Mouse (Mus musculus): ENCODE measurements around the gene Psmb5. TPM values are rescaled to one million over a fixed set of nuclear protein-coding genes. Genes with fewer than 3 reads are reported as not detected.

Gene Psmb5
- 364 and 386 TPM in 2 replicates for polyA plus RNA-seq (2014; fragmentation: Nextera tagmentation; extraction: Ambion mirVana)

GRCm38 (mm10) chr14:54617897-54618365 is at the start of gene Psmb5:
TSS of gene Psmb5 (minus strand) at chr14:54618022.
- H3K4me2 ChIP-seq: peak within 1 kb of the TSS; percentile 71
- H3K4me1 ChIP-seq (ENCODE audit: control insufficient read depth, insufficient read depth, low read length): 0 out of 2 replicates have a peak, but pooled peaks cover 5% of the 10 kb centered on the region
- H3K36me3 ChIP-seq (ENCODE audit: control insufficient read depth, insufficient read depth, low read length): no peaks in the 10 kb centered on the region
- WGBS (ENCODE audit: insufficient replicate concordance): under 1% methylated on average over 25 of the region's 25 CpGs
- peak; percentile 84 for ATAC-seq (replicated peaks; ENCODE audit: insufficient number of reproducible peaks, low FRiP score, low TSS enrichment)
- H3K4me3 ChIP-seq (ENCODE audit: low read depth, low read length): peak within 1 kb of the TSS; percentile 86
- H3K9ac ChIP-seq (ENCODE audit: low read depth, low read length): peak within 1 kb of the TSS; percentile 93
- H3K9me3 ChIP-seq (replicated peaks; ENCODE audit: control insufficient read depth, low read length): no peaks in the 10 kb centered on the region
- H3K27me3 ChIP-seq (ENCODE audit: control insufficient read depth, insufficient read depth, low read length): no peaks in the 10 kb centered on the region
- peak within 1 kb of the TSS; percentile 41; the same call in 1 of the 2 replicates for H3K27ac ChIP-seq (ENCODE audit: low read depth, low read length)

GRCm38 (mm10) chr14:54664477-54665222 is 46.8 kb upstream of the Psmb5 start:
- ATAC-seq (replicated peaks; ENCODE audit: insufficient number of reproducible peaks, low FRiP score, low TSS enrichment): no peak
- no peak overlapping the region for H3K9ac ChIP-seq (ENCODE audit: low read depth, low read length)
- no peak overlapping the region for H3K4me2 ChIP-seq

DNA sequence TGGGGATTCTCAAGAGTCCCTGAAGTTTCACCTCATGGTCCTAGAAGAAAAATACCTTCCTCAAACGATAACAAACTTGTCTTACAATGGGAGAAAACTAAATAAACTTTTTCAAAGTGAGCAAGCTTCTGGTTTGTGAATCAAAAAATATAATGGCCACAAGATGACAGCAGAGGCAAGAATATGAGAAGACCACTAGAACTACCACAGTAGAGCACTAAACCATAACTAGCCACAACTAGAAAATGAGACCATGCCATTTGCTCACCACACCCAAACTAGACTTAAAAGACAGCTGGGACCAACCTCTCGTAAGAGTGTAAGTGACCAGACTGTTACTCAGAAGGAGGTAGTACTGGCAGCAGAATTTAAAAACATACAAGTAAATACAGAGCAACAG is 42.2 kb upstream of the Psmb5 start:
- H3K9ac ChIP-seq (ENCODE audit: low read depth, low read length): no peak overlapping the region
- no peak overlapping the region for H3K4me3 ChIP-seq (ENCODE audit: low read depth, low read length)
- H3K4me1 ChIP-seq (ENCODE audit: control insufficient read depth, insufficient read depth, low read length): no peaks in the 10 kb centered on the region
- ATAC-seq (replicated peaks; ENCODE audit: insufficient number of reproducible peaks, low FRiP score, low TSS enrichment): no peak
- H3K4me2 ChIP-seq: no peak overlapping the region
- peaks cover 29% of the 10 kb centered on the region for H3K36me3 ChIP-seq (ENCODE audit: control insufficient read depth, insufficient read depth, low read length)
- no peaks in the 10 kb centered on the region for H3K9me3 ChIP-seq (replicated peaks; ENCODE audit: control insufficient read depth, low read length)
- no peaks in the 10 kb centered on the region for H3K27me3 ChIP-seq (ENCODE audit: control insufficient read depth, insufficient read depth, low read length)
- H3K27ac ChIP-seq (ENCODE audit: low read depth, low read length): no peak overlapping the region
- 88% methylated on average over 2 of the region's 2 CpGs for WGBS (ENCODE audit: insufficient replicate concordance)

More at GRCm38 (mm10) chr14:54664477-54665222, 46.8 kb upstream of the Psmb5 start:
- peaks cover 39% of the 10 kb centered on the region for H3K36me3 ChIP-seq (ENCODE audit: control insufficient read depth, insufficient read depth, low read length)
- no peak overlapping the region for H3K4me3 ChIP-seq (ENCODE audit: low read depth, low read length)
- no peaks in the 10 kb centered on the region for H3K9me3 ChIP-seq (replicated peaks; ENCODE audit: control insufficient read depth, low read length)
- no peaks in the 10 kb centered on the region for H3K4me1 ChIP-seq (ENCODE audit: control insufficient read depth, insufficient read depth, low read length)
- H3K27me3 ChIP-seq (ENCODE audit: control insufficient read depth, insufficient read depth, low read length): no peaks in the 10 kb centered on the region
- no peak overlapping the region for H3K27ac ChIP-seq (ENCODE audit: low read depth, low read length)
- WGBS (ENCODE audit: insufficient replicate concordance): 87% methylated on average over 10 of the region's 10 CpGs

- H3K27ac ChIP-seq (ENCODE audit: low read depth, low read length): peak overlapping the region; percentile 93
- H3K36me3 ChIP-seq (ENCODE audit: control insufficient read depth, insufficient read depth, low read length): peaks cover 29% of the 10 kb centered on the region
- peaks cover 25% of the 10 kb centered on the region for H3K4me1 ChIP-seq (ENCODE audit: control insufficient read depth, insufficient read depth, low read length)
- no peaks in the 10 kb centered on the region for H3K27me3 ChIP-seq (ENCODE audit: control insufficient read depth, insufficient read depth, low read length)
- ATAC-seq (replicated peaks; ENCODE audit: insufficient number of reproducible peaks, low FRiP score, low TSS enrichment): peak; percentile 78
- H3K9ac ChIP-seq (ENCODE audit: low read depth, low read length): peak overlapping the region; percentile 87
- peak overlapping the region; percentile 80 for H3K4me2 ChIP-seq
- H3K4me3 ChIP-seq (ENCODE audit: low read depth, low read length): peak overlapping the region; percentile 83
- no peaks in the 10 kb centered on the region for H3K9me3 ChIP-seq (replicated peaks; ENCODE audit: control insufficient read depth, low read length)
- WGBS (ENCODE audit: insufficient replicate concordance): 2% methylated on average over 12 of the region's 12 CpGs
Observed at GRCm38 (mm10) chr14:54653496-54653895, 35.7 kb upstream of the Psmb5 start.

DNA sequence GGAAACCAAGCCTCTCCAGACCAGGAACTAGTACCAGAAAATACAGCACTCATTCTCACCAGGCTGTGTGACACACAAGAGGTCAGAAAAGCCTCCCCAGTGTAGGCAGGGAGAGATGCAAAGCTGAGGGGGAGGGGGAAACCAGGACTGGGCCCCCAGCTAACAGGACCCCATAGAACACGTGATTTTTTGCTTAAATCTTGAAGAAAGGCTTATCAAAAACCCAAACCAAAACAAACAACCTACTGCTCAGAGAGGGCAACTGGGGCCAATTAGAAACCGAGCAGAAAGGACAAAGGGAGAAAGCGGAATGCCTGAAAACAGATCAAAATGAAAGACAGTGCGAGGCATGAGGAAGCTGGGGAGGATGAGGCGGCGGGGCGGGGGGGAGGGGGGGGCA is 35.0 kb upstream of the Psmb5 start:
- Histone ChIP-seq H3K9me3 (replicated peaks; ENCODE audit: control insufficient read depth, low read length) (no peaks in the 10 kb centered on the region), H3K4me1 (ENCODE audit: control insufficient read depth, insufficient read depth, low read length) (peaks cover 25% of the 10 kb centered on the region), H3K27ac (ENCODE audit: low read depth, low read length) (peak overlapping the region; percentile 93), H3K27me3 (ENCODE audit: control insufficient read depth, insufficient read depth, low read length) (no peaks in the 10 kb centered on the region), H3K4me3 (ENCODE audit: low read depth, low read length) (peak overlapping the region; percentile 83), H3K4me2 (peak overlapping the region; percentile 80), H3K36me3 (ENCODE audit: control insufficient read depth, insufficient read depth, low read length) (peaks cover 26% of the 10 kb centered on the region), H3K9ac (ENCODE audit: low read depth, low read length) (peak overlapping the region; percentile 87)
- ATAC-seq (replicated peaks; ENCODE audit: insufficient number of reproducible peaks, low FRiP score, low TSS enrichment): no peak; the same call in 1 of the 2 replicates
- WGBS (ENCODE audit: insufficient replicate concordance): under 1% methylated on average over 7 of the region's 7 CpGs

GRCm38 (mm10) chr14:54651556-54651955 is 33.7 kb upstream of the Psmb5 start:
- H3K27ac ChIP-seq (ENCODE audit: low read depth, low read length): no peak overlapping the region
- H3K36me3 ChIP-seq (ENCODE audit: control insufficient read depth, insufficient read depth, low read length): peaks cover 33% of the 10 kb centered on the region
- H3K9ac ChIP-seq (ENCODE audit: low read depth, low read length): no peak overlapping the region
- peaks cover 25% of the 10 kb centered on the region for H3K4me1 ChIP-seq (ENCODE audit: control insufficient read depth, insufficient read depth, low read length)
- H3K4me2 ChIP-seq: no peak overlapping the region
- H3K4me3 ChIP-seq (ENCODE audit: low read depth, low read length): no peak overlapping the region
- no peak for ATAC-seq (replicated peaks; ENCODE audit: insufficient number of reproducible peaks, low FRiP score, low TSS enrichment)
- no peaks in the 10 kb centered on the region for H3K27me3 ChIP-seq (ENCODE audit: control insufficient read depth, insufficient read depth, low read length)
- WGBS (ENCODE audit: insufficient replicate concordance): 75% methylated on average over 4 of the region's 4 CpGs
- H3K9me3 ChIP-seq (replicated peaks; ENCODE audit: control insufficient read depth, low read length): no peaks in the 10 kb centered on the region

DNA sequence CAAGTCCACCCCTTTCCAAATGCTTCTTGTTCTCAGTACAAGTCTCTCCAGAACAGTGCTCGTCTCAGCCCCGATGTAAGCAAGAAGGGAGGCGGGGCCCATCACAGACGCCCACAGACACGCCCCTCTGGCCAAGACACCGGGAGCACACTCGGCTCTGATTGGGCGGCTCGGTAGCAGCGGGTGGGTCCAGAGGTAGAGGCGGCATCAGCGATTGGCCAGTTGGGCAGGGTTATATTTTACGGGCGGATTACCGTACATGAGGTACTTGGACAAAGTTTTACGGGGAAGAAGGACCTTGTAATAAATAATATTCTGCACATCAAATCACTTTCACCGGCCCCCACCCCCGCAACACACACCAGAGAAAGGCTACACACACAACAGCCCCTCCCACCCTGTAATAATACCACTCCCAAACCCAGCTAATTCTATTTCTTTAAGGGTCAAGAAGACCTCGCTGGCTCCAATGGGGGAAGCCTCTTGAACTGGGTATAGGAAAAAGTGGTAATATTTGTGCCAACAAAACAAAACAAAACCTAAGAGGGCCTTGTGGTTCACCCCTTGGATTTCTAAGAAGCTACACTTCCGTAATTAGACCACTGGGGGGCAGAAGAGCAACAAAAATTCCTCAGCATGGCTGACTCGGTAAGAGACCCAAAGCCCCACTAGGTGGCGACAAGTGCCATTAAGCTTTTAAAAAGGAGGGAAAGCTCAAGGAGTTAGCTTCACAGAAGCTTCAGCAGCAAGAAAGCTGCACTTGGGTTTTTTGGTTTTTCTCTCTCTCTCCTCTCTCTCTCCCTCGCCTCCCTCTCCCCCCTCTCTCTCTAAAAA is 33.0 kb upstream of the Psmb5 start:
- no peak overlapping the region for H3K4me2 ChIP-seq
- peaks cover 38% of the 10 kb centered on the region for H3K36me3 ChIP-seq (ENCODE audit: control insufficient read depth, insufficient read depth, low read length)
- no peaks in the 10 kb centered on the region for H3K9me3 ChIP-seq (replicated peaks; ENCODE audit: control insufficient read depth, low read length)
- no peak overlapping the region for H3K4me3 ChIP-seq (ENCODE audit: low read depth, low read length)
- no peak; the same call in 1 of the 2 replicates for ATAC-seq (replicated peaks; ENCODE audit: insufficient number of reproducible peaks, low FRiP score, low TSS enrichment)
- WGBS (ENCODE audit: insufficient replicate concordance): 59% methylated on average over 23 of the region's 23 CpGs
- no peaks in the 10 kb centered on the region for H3K27me3 ChIP-seq (ENCODE audit: control insufficient read depth, insufficient read depth, low read length)
- H3K9ac ChIP-seq (ENCODE audit: low read depth, low read length): no peak overlapping the region
- H3K4me1 ChIP-seq (ENCODE audit: control insufficient read depth, insufficient read depth, low read length): peaks cover 25% of the 10 kb centered on the region
- no peak overlapping the region for H3K27ac ChIP-seq (ENCODE audit: low read depth, low read length)

DNA sequence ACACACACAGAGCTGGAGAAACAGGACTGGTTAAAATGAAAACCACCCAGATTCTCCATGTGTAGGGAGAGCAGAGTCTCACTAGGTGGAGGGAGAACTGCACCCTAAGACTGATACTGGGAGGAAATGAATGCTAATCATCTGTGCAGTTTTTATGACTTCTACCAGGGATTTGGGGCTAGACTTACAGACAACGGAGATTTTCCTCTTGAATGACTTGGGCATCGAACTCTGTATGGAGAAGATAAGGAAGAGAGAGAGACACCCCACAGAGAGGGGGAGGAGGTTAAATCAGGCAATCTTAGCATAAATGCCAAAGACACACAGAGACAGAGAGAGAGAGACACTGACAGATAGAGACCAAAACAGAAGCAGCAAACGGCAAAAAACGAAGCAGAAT is 30.1 kb upstream of the Psmb5 start:
- Histone ChIP-seq H3K4me3 (ENCODE audit: low read depth, low read length) (no peak overlapping the region), H3K9ac (ENCODE audit: low read depth, low read length) (no peak overlapping the region), H3K9me3 (replicated peaks; ENCODE audit: control insufficient read depth, low read length) (no peaks in the 10 kb centered on the region), H3K4me1 (ENCODE audit: control insufficient read depth, insufficient read depth, low read length) (peaks cover 16% of the 10 kb centered on the region), H3K27me3 (ENCODE audit: control insufficient read depth, insufficient read depth, low read length) (no peaks in the 10 kb centered on the region), H3K27ac (ENCODE audit: low read depth, low read length) (no peak overlapping the region), H3K36me3 (ENCODE audit: control insufficient read depth, insufficient read depth, low read length) (peaks cover 64% of the 10 kb centered on the region), H3K4me2 (no peak overlapping the region)
- 78% methylated on average over 4 of the region's 4 CpGs for WGBS (ENCODE audit: insufficient replicate concordance)
- ATAC-seq (replicated peaks; ENCODE audit: insufficient number of reproducible peaks, low FRiP score, low TSS enrichment): no peak

All from heart, embryonic 11.5 days (tissue).